Mouse (Mus musculus) adrenal gland, postnatal 36 days (tissue): ENCODE results near the gene Yrdc. TPM values are rescaled to one million over a fixed set of nuclear protein-coding genes. Genes with fewer than 3 reads are reported as not detected.

ENCODE experiments used
- total RNA-seq, 2 experiments: library from RNA; stranded (reverse); gene quantifications; 2 replicates each; pipeline ENCODE4 v1.2.3; 2021

Yrdc gene
- total RNA-seq, 2 experiments from 2014 or later: 47.0 to 50.6 TPM

Other genes with a start within 250 kb of the Yrdc start
- gene 3100002H09Rik, start 239.9 kb upstream of the Yrdc start, total RNA-seq: not detected
- under 1 TPM in 1 of 2 experiments, not detected in 1; 0.10 TPM for gene Pou3f1, start 193.9 kb upstream of the Yrdc start, total RNA-seq
- 10 to 100 TPM; 30.0 to 40.6 TPM for gene Utp11, start 157.1 kb upstream of the Yrdc start, total RNA-seq
- 1 to 10 TPM; 8.1 to 9.0 TPM for gene Fhl3, start 150.0 kb upstream of the Yrdc start, total RNA-seq
- 10 to 100 TPM; 39.3 to 39.6 TPM for gene Sf3a3, start 135.9 kb upstream of the Yrdc start, total RNA-seq
- 10 to 100 TPM; 15.9 to 21.0 TPM for gene Inpp5b, start 108.8 kb upstream of the Yrdc start, total RNA-seq
- gene Mtf1, start 48.6 kb upstream of the Yrdc start, total RNA-seq: 10 to 100 TPM; 21.7 to 26.6 TPM
- gene 1110065P20Rik, start 517 bp downstream of the Yrdc start, total RNA-seq: 10 to 100 TPM; 43.4 to 49.2 TPM
- 1 to 10 TPM; 3.8 to 4.4 TPM for gene Maneal, start 11.5 kb downstream of the Yrdc start, total RNA-seq
- gene Epha10, start 30.2 kb downstream of the Yrdc start, total RNA-seq: 1 to 10 TPM; 2.4 to 3.3 TPM
- 10 to 100 TPM in 1 of 2 experiments, 1 to 10 TPM in 1; 9.8 to 17.9 TPM for gene 9930104L06Rik, start 86.4 kb downstream of the Yrdc start, total RNA-seq
- gene Cdca8, start 88.6 kb downstream of the Yrdc start, total RNA-seq: 1 to 10 TPM; 5.7 to 7.6 TPM
- gene Rspo1, start 135.8 kb downstream of the Yrdc start, total RNA-seq: 1 to 10 TPM; 4.0 to 4.6 TPM
- 10 to 100 TPM; 44.9 to 63.1 TPM for gene Gnl2, start 165.9 kb downstream of the Yrdc start, total RNA-seq
- gene Dnali1, start 215.0 kb downstream of the Yrdc start, total RNA-seq: not detected
- 10 to 100 TPM; 18.3 to 20.0 TPM for gene Snip1, start 216.0 kb downstream of the Yrdc start, total RNA-seq
- 10 to 100 TPM; 30.3 to 36.2 TPM for gene Meaf6, start 234.5 kb downstream of the Yrdc start, total RNA-seq